Mouse (Mus musculus) ES-Bruce4 (cell line): ENCODE data around the gene Lpin1.

Source experiments
- CTCF ChIP-seq: IDR thresholded peaks from one replicate; pipeline ENCODE4 v1.8.1; 2011; ENCODE audit warnings: low read depth, low read length
- EP300 ChIP-seq: IDR thresholded peaks from 2 replicates; pipeline ENCODE4 v1.6.1; 2011; ENCODE audit warnings: low read depth, low read length; ENCODE audit not compliant: insufficient read depth
- POLR2A ChIP-seq: IDR thresholded peaks from one replicate; pipeline ENCODE4 v1.8.1; 2011; ENCODE audit warnings: low read length; ENCODE audit not compliant: insufficient read depth

- peak; percentile 49 for TF ChIP-seq CTCF
- no peak for TF ChIP-seq POLR2A
- no peak for TF ChIP-seq EP300
These were observed 40.2 kb downstream of the Lpin1 start for GRCm38 (mm10) chr12:16570371-16571060.
